Mouse (Mus musculus) small intestine, adult 2 months (tissue): ENCODE data around the gene Adat3.

Source experiments
- CTCF ChIP-seq: fragments of 200-500 bp; IDR thresholded peaks from 2 replicates; pipeline ENCODE4 v1.5.1; 2012; ENCODE audit warnings: low read depth, mild to moderate bottlenecking, control low read depth, inconsistent platforms, low read length, moderate library complexity, mixed read lengths; ENCODE audit not compliant: insufficient replicate concordance, insufficient read length; ENCODE audit errors: extremely low read depth
- POLR2A ChIP-seq: fragments of 200-500 bp; IDR thresholded peaks from 2 replicates; pipeline ENCODE4 v1.6.1; 2012; ENCODE audit warnings: low read depth, mild to moderate bottlenecking, control low read depth, inconsistent platforms, low read length, moderate library complexity

DNA sequence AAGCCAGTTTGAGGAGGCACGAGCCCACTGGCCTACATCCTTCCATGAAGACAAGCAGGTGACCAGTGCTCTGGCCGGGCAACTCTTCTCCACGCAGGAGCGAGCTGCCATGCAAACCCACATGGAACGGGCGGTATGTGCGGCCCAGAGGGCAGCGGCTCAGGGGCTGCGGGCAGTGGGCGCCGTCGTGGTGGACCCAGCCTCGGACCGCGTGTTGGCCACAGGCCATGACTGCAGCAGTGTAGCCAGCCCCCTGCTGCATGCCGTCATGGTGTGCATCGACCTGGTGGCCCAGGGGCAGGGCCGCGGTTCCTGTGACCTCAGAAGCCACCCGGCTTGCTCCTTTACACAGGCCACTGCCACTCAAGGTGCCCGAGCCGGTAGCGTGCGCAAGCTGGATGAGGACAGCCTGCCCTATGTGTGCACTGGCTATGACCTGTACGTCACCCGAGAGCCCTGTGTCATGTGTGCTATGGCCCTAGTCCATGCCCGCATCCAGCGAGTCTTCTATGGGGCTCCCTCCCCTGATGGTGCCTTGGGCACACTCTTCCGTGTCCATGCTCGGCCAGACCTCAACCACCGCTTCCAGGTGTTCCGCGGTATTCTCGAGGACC lies 4.2 kb downstream of the Adat3 start:
- TF ChIP-seq POLR2A (no peak), CTCF (no peak)
